Mouse (Mus musculus) hindbrain, embryonic 13.5 days (tissue): ENCODE measurements around the gene Xpa. TPM values are rescaled to one million over a fixed set of nuclear protein-coding genes. Genes with fewer than 3 reads are reported as not detected.
A peak's percentile ranks its signal among the peaks of the same experiment; 100 is the strongest.

Experiments used
- ATAC-seq: fragments of 200-750 bp; cut with Nextera tagmentation; 2 replicates; pipeline ENCODE4 v1.8.0; 2017; ENCODE audit warnings: moderate TSS enrichment; ENCODE audit not compliant: low FRiP score
- H3K27ac ChIP-seq: fragments of 300-500 bp; sonication (generic); 2 replicates; pipeline ENCODE4 v1.5.1; 2015; ENCODE audit warnings: inconsistent platforms, mild to moderate bottlenecking, moderate library complexity
- H3K27me3 ChIP-seq: fragments of 300-500 bp; sonication (generic); 2 replicates; pipeline ENCODE4 v1.6.1; 2015; ENCODE audit warnings: mild to moderate bottlenecking, inconsistent platforms
- H3K36me3 ChIP-seq: fragments of 300-500 bp; sonication (generic); 2 replicates; pipeline ENCODE4 v1.6.1; 2015; ENCODE audit warnings: mild to moderate bottlenecking, inconsistent platforms
- H3K4me1 ChIP-seq: fragments of 300-500 bp; sonication (generic); replicated peaks from 2 replicates; pipeline ENCODE4 v1.6.1; 2015; ENCODE audit warnings: inconsistent platforms
- H3K4me2 ChIP-seq: fragments of 300-500 bp; sonication (generic); 2 replicates; pipeline ENCODE4 v1.6.1; 2015; ENCODE audit warnings: inconsistent platforms, mild to moderate bottlenecking, moderate library complexity
- H3K4me3 ChIP-seq: fragments of 300-500 bp; sonication (generic); 2 replicates; pipeline ENCODE4 v1.5.1; 2015; ENCODE audit warnings: mild to moderate bottlenecking, inconsistent platforms
- H3K9ac ChIP-seq: fragments of 300-500 bp; sonication (generic); 2 replicates; pipeline ENCODE4 v1.6.1; 2015; ENCODE audit warnings: mild to moderate bottlenecking, inconsistent platforms
- H3K9me3 ChIP-seq: fragments of 300-500 bp; sonication (generic); 2 replicates; pipeline ENCODE4 v1.6.1; 2016; ENCODE audit warnings: inconsistent platforms
- WGBS: fragments of 180-500 bp; shearing (Covaris S2); methylation state at CpG from one replicate; pipeline ENCODE4 v1.1.7; 2015; 5-methylcytosine and 5-hydroxymethylcytosine counted together
- polyA plus RNA-seq: library from polyadenylated mRNA; unstranded; fragments of >200 nt; fragmentation: Nextera tagmentation; extraction: Ambion mirVana; gene quantifications from 2 replicates; pipeline ENCODE4 v1.2.1, GENCODE M21; 2015

The Xpa gene
- polyA plus RNA-seq, 1 experiment from 2014 or later, result 32.8 TPM

DNA sequence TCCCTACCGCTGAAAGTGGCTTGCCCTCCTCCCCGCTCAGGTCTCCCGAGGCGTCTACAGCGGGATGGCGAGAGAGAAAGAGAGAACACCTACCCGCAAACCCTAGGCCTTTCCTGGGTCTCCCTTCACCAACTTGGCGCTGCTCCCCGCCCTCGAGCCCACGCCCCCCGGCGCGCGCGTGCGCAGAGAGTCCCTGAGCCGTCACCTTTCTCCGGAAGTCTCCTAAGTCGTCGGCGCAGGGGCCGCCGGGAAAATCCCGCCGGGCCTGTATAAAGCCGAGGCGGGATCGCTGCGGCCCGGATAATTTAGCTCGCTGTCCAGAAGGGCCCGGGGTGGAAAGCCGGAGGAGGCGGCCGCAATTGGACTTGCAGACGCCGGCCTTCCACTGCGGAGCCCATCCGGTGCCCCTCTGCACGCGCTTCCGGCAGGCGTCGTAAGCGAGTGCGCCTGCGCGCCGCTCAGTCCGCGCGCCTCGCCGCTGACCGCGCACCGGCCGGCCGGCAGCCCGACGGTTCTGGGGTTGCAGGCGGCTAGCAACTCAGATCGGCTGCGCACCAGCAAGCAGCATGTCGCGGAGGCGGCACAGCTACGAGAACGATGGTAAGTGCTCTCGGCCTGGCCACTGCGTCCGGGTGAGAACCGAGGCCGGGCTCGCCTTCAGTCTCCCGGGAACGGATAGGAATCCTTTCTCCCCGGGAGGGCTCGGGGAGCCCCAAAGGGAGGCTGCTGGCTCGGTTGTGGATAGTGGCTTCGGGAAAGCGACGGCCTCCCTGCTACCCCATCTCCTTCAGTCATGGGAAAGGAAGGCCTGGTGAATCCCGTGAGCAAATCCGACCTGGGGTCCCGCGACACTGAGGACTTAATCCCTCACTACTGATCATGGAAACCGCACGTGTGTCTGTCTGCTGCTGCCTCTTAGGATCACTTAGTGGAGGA lies 57.6 kb downstream of the Xpa start, which contains the start of the genes Ncbp1 and Tstd2:
Gene Ncbp1 (plus strand): TSS at position 327 of the 936 bp plus-strand sequence.
Gene Tstd2 (minus strand): TSS at position 408 of the 936 bp plus-strand sequence.
- WGBS, result under 1% methylated on average over 90 of the region's 90 CpGs
- H3K9me3 ChIP-seq, result no peaks in the 10 kb centered on the region
- peak within 1 kb of the TSS; percentile 98 for H3K9ac ChIP-seq
- H3K4me2 ChIP-seq, result peak within 1 kb of the TSS; percentile 87
- H3K4me3 ChIP-seq, result peak within 1 kb of the TSS; percentile 97
- peak within 1 kb of the TSS; percentile 97 for H3K27ac ChIP-seq
- H3K4me1 ChIP-seq, result peaks cover 33% of the 10 kb centered on the region
- ATAC-seq, result peak; percentile 91
- peaks cover 20% of the 10 kb centered on the region for H3K36me3 ChIP-seq
- H3K27me3 ChIP-seq, result no peaks in the 10 kb centered on the region

DNA sequence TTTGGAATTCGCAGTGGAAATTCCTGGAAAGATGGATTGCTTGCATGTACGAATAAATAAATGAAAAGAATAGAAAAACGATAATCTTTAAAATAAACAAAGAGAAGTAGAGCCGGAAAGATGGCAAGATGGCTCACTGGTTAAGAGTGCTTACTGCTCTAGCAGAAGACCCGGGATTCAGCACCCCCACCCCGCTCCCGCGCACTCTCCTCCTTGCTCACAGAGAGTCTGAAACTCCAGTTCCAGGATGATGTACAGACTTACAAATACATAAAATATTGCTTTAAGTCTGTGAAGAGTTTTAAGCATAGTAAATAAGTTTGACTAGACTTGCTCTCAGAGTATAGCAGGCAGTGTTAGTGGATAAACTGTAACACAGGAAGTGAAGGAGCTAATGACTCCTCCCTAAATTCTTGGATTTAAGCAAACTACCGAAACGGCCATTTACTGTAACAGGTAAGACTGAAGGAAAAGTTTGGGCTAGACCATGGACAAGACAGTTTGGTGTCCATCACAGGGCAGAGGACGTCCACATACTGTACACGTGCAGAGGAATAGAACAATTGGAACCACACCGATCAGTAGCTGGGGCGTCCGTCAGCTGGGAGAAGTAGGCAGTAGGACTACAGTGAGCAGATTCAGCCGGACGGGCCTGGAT lies 58.4 kb downstream of the Xpa start:
- Histone ChIP-seq H3K4me1 (peaks cover 33% of the 10 kb centered on the region), H3K36me3 (peaks cover 27% of the 10 kb centered on the region), H3K9ac (peak overlapping the region; percentile 98), H3K27ac (peak overlapping the region; percentile 97), H3K4me3 (peak overlapping the region; percentile 97), H3K27me3 (no peaks in the 10 kb centered on the region), H3K4me2 (peak overlapping the region; percentile 87), H3K9me3 (no peaks in the 10 kb centered on the region)
- ATAC-seq, result peak; percentile 89
- WGBS, result 9% methylated on average over 17 of the region's 17 CpGs

GRCm38 (mm10) chr4:46131791-46132190 lies 64.3 kb downstream of the Xpa start:
- Histone ChIP-seq H3K36me3 (peaks cover 78% of the 10 kb centered on the region), H3K27ac (no peak overlapping the region)

GRCm38 (mm10) chr4:46130221-46130620 lies 65.9 kb downstream of the Xpa start:
- H3K4me1 ChIP-seq, result no peaks in the 10 kb centered on the region
- no peak overlapping the region for H3K4me3 ChIP-seq
- no peak overlapping the region for H3K27ac ChIP-seq
- WGBS, result 75% methylated on average over 3 of the region's 3 CpGs
- no peak for ATAC-seq
- H3K9ac ChIP-seq, result no peak overlapping the region
- H3K4me2 ChIP-seq, result no peak overlapping the region
- H3K36me3 ChIP-seq, result peaks cover 86% of the 10 kb centered on the region
- no peaks in the 10 kb centered on the region for H3K27me3 ChIP-seq
- H3K9me3 ChIP-seq, result no peaks in the 10 kb centered on the region

More at GRCm38 (mm10) chr4:46131791-46132190, 64.3 kb downstream of the Xpa start:
- Histone ChIP-seq H3K4me3 (no peak overlapping the region), H3K9me3 (no peaks in the 10 kb centered on the region), H3K4me1 (peaks cover 6% of the 10 kb centered on the region), H3K27me3 (no peaks in the 10 kb centered on the region), H3K4me2 (no peak overlapping the region), H3K9ac (no peak overlapping the region)
- 91% methylated on average over 6 of the region's 6 CpGs for WGBS
- no peak for ATAC-seq

DNA sequence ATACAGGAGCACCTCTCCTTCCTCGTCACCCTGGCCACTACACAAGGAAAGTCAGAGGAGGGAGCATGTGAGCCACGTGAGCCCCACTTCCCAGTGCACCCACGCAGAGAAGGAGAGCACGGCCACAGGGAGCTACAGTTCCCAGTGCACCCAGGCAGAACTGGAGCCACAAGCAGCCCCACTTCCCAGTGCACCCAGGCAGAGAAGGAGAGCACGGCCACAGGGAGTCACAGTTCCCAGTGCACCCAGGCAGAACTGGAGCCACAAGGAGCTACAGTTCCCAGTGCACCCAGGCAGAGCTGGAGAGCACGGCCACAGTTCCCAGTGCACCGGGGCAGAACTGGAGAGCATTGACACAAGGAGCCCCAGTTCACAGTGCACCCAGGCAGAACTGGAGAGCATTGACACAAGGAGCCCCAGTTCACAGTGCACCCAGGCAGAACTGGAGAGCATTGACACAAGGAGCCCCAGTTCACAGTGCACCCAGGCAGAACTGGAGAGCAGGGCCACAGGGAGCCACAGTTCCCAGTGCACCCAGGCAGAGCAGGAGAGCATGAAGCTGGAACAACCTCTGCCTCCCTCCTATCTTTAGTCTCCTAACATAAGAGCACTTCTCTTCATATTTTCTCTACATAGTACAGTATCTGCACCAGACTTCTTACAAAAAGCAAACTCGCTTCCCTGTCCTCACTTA lies 66.7 kb downstream of the Xpa start:
- H3K36me3 ChIP-seq, result peaks cover 86% of the 10 kb centered on the region

GRCm38 (mm10) chr4:46126541-46126940 lies 69.6 kb downstream of the Xpa start:
- 40% methylated on average over 2 of the region's 2 CpGs for WGBS
- Histone ChIP-seq H3K27ac (no peak overlapping the region), H3K9ac (no peak overlapping the region), H3K36me3 (peaks cover 86% of the 10 kb centered on the region), H3K4me2 (no peak overlapping the region), H3K4me1 (no peaks in the 10 kb centered on the region), H3K4me3 (no peak overlapping the region), H3K9me3 (no peaks in the 10 kb centered on the region), H3K27me3 (no peaks in the 10 kb centered on the region)
- ATAC-seq, result peak; percentile 59; the same call in 1 of the 2 replicates

More for the DNA sequence above, 66.7 kb downstream of the Xpa start:
- H3K4me1 ChIP-seq, result no peaks in the 10 kb centered on the region
- H3K27me3 ChIP-seq, result no peaks in the 10 kb centered on the region
- H3K9ac ChIP-seq, result no peak overlapping the region
- H3K4me3 ChIP-seq, result no peak overlapping the region
- H3K9me3 ChIP-seq, result no peaks in the 10 kb centered on the region
- WGBS, result 93% methylated on average over 8 of the region's 8 CpGs
- no peak overlapping the region for H3K4me2 ChIP-seq
- H3K27ac ChIP-seq, result no peak overlapping the region
- no peak for ATAC-seq

GRCm38 (mm10) chr4:46123358-46123757 lies 72.8 kb downstream of the Xpa start:
- Histone ChIP-seq H3K9me3 (no peaks in the 10 kb centered on the region), H3K4me3 (no peak overlapping the region), H3K27ac (no peak overlapping the region), H3K4me1 (no peaks in the 10 kb centered on the region), H3K9ac (no peak overlapping the region), H3K4me2 (no peak overlapping the region), H3K36me3 (peaks cover 88% of the 10 kb centered on the region), H3K27me3 (no peaks in the 10 kb centered on the region)
- 90% methylated on average over 6 of the region's 6 CpGs for WGBS
- no peak for ATAC-seq

GRCm38 (mm10) chr4:46120767-46121166 lies 75.3 kb downstream of the Xpa start:
- Histone ChIP-seq H3K4me2 (no peak overlapping the region), H3K9ac (no peak overlapping the region), H3K9me3 (no peaks in the 10 kb centered on the region), H3K4me3 (no peak overlapping the region), H3K4me1 (no peaks in the 10 kb centered on the region), H3K27me3 (no peaks in the 10 kb centered on the region), H3K27ac (no peak overlapping the region), H3K36me3 (peaks cover 98% of the 10 kb centered on the region)
- WGBS, result 93% methylated on average over 3 of the region's 3 CpGs
- no peak for ATAC-seq

GRCm38 (mm10) chr4:46119514-46120094 lies 76.5 kb downstream of the Xpa start:
- H3K4me1 ChIP-seq, result no peaks in the 10 kb centered on the region
- 95% methylated on average over 14 of the region's 14 CpGs for WGBS
- H3K36me3 ChIP-seq, result peaks cover 96% of the 10 kb centered on the region
- H3K4me3 ChIP-seq, result no peak overlapping the region
- no peaks in the 10 kb centered on the region for H3K9me3 ChIP-seq
- no peak overlapping the region for H3K4me2 ChIP-seq
- H3K9ac ChIP-seq, result no peak overlapping the region
- H3K27me3 ChIP-seq, result no peaks in the 10 kb centered on the region
- no peak overlapping the region for H3K27ac ChIP-seq
- ATAC-seq, result no peak

DNA sequence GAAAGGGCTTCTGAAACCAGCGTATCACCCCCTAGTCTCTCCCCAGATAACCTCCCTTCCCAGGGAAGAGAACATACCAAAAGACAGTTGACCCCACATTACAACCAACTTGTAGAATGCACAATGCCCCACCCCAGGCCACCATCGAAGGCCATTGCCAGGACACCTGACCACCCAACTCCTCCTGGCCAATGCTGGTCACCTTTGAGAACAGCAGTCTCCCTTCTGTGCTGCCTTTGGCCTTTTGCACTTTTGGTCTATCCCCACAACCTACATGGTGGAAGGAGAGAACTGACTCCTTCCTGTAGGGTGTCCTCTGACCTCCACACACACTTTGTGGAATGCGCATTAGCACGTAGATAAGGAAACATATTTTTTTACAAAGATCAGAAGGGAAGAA lies 78.6 kb downstream of the Xpa start:
- Histone ChIP-seq H3K4me2 (no peak overlapping the region), H3K27ac (no peak overlapping the region), H3K4me3 (no peak overlapping the region), H3K4me1 (no peaks in the 10 kb centered on the region), H3K9me3 (no peaks in the 10 kb centered on the region), H3K27me3 (no peaks in the 10 kb centered on the region), H3K9ac (no peak overlapping the region), H3K36me3 (peaks cover 90% of the 10 kb centered on the region)
- ATAC-seq, result no peak
- WGBS, result 96% methylated on average over 4 of the region's 4 CpGs

- H3K36me3 ChIP-seq, result peaks cover 82% of the 10 kb centered on the region
Measured at GRCm38 (mm10) chr4:46116544-46117175, 79.5 kb downstream of the Xpa start.

More at GRCm38 (mm10) chr4:46116544-46117175, 79.5 kb downstream of the Xpa start:
- Histone ChIP-seq H3K4me2 (no peak overlapping the region), H3K27me3 (no peaks in the 10 kb centered on the region), H3K9ac (no peak overlapping the region), H3K9me3 (no peaks in the 10 kb centered on the region), H3K4me1 (no peaks in the 10 kb centered on the region), H3K27ac (no peak overlapping the region), H3K4me3 (no peak overlapping the region)
- 64% methylated on average over 10 of the region's 10 CpGs for WGBS
- no peak for ATAC-seq
